Mouse (Mus musculus) left cerebral cortex, adult 8-10 months (tissue): ENCODE results near the gene Efna5. TPM values are rescaled to one million over a fixed set of nuclear protein-coding genes. Genes with fewer than 3 reads are reported as not detected.

Experiments
- DNase-seq, 2 experiments: peaks; one replicate each; pipeline ENCODE4 v3.0.0; 2022; ENCODE audit warnings: low spot score in 2 of 2
- total RNA-seq, 4 experiments: library from RNA; stranded (reverse); gene quantifications; 2 replicates each; pipeline ENCODE4 v1.2.4; 2022

The Efna5 gene
- total RNA-seq, 4 experiments from 2014 or later = 31.4 to 41.2 (median 36.0) TPM

- DNase-seq = no peak
Measured at GRCm38 (mm10) chr17:62857275-62857674, 23.8 kb downstream of the Efna5 start.

DNA sequence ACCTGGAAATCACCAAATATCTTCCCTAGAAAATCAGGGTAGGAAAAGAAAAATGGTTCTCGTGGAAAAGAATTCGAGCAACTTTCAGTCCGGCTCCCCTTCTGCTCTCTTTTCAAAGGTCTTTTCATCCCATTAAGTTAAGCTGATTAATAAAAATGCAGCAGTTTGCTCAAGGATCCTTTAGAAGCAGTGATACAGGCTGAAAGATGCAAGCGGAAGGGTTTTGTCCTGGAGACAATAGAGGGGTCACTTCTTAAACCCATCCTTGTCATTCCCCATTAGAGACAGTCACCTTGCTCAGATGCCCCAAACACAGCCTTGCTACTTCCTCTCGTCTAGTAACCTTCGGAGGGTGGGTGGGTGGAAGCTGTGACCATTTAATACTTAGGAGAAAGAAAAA is 27.4 kb downstream of the Efna5 start:
- no peak for DNase-seq

DNA sequence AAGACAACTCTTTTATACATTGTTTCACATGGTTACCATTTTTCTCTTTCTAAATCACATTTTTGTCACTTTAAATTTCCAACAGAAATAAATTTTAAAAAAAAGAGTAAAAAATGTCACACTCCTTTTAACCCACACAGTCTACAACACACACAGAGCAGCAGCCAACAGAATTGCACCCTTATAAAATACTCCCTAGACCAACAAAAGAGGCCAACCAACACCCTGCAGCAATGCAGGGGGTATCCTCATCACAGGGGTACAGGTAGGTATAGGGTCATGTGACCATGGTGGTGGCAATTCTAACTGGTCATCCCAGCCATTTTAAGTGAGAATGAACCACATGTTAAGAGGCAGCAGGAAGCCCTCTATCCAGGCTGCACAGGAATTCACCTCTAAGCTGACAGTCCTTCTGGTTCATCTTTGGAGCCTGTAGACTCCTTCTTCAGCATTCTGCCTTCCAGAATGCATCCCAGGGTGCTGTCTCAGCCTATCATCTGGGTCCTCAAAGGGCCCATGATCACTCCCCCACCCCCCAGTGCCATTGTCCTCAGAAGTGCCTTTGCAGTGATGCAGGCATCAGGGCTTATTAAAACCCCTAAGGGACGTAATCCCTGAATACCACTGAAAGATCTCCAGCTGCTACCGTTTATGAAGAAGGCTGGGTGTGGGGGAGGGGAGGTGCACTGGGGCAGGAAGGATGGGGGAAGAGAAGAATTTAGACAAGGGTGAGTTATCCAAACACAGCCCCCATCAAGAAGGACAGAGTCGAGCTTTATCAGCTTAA is 28.1 kb downstream of the Efna5 start:
- no peak for DNase-seq

GRCm38 (mm10) chr17:62851268-62851667 is 29.8 kb downstream of the Efna5 start:
- DNase-seq = no peak

DNA sequence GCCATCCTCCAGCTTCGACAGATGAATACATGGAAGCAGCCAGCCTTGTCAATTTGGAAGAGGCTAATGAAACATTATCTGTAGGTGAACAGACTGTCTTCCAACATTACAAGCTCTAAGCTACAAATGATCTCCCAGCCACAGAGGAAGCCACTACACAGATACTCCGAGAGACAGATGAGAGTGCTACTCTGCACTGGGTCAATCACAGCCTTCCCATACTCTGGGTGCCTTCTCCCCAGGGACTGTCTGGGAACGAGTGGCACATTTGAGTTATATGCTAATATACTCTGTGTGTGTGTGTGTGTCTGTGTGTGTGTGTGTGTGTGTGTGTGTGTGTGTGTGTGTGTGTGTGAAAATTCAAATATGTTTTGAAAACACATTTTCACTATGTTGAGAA is 30.5 kb downstream of the Efna5 start:
- no peak for DNase-seq

- no peak for DNase-seq
Measured at GRCm38 (mm10) chr17:62849676-62850075, 31.4 kb downstream of the Efna5 start.

DNA sequence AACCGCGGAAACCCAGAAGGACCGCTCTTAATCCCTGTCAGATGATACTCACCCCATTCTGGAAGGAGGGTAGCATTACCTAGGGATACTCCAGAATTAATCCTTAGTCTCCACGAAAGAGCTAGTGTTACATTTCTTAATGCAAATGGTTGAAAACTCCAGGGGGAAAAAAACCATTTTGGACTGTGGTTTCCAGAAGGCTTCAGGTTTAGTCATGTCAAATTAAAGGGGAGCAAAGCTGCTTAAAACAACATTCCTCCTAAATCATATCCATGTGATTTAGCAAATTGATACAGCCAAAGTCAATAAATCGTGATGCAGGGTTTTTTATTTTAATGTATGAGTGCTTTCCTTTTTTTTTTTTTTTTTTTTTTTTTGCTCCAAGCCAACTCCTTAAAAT is 35.5 kb downstream of the Efna5 start:
- DNase-seq = no peak

DNA sequence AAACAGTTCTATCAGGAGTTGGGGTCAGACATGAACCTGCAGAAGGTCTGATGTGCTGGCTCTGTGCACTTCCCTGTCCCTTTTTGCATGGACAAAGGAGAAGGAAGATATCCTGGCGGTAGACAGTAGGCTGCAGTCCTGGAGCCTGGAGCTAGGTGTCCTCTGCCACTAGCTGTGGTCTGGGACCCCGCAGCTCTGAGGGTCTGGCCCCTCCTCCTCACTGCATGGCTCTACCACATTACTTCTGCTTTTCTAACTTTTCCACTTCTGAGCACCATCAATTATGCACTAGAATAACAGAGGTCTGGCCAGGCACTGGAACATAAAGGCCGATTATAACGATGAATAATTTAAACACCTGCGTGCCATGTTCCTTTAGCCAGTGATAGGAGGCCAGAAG is 36.8 kb downstream of the Efna5 start:
- no peak for DNase-seq

DNA sequence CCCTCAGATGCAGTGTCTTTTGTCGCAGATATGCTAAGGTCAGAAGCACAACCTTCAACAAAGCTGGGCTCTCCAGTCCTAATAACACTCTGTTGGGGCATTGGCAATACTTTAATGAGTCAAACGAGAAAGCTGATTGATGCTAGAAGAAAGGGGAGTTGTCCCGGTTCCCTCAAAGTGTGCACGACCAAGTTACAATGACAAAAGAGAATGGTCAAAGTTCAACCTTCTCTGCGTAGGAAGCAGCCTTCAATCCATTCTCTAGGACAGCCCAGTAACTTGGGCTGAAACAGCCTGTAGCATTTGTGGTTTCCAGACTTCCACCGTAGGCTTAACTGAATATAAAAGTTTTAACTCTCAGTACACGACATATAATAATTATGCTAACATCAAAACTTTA is 43.8 kb downstream of the Efna5 start:
- DNase-seq = no peak

- DNase-seq = no peak
Measured at GRCm38 (mm10) chr17:62836598-62837106, 44.5 kb downstream of the Efna5 start.

GRCm38 (mm10) chr17:62832550-62833127 is 48.5 kb downstream of the Efna5 start:
- DNase-seq = no peak

GRCm38 (mm10) chr17:62827549-62827948 is 53.6 kb downstream of the Efna5 start:
- no peak for DNase-seq

DNA sequence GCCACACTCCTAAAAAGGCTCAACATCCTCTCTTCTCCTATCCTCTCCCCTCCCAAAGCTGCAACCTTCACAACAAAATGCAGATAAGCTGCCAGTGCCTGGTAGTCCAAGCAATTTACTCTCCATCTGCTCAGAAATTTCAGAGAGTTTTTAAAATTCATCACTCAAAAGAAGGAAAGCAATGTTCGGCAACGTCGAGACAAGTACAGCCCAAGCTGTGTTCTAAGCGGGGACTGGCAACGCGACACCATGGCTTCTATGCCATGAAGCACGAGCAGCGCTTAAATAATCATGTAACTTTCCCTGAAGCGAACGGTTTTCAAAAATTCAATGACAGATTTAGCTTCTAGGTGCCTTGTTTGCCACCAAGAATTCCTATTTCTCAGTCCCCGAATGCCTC is 59.9 kb downstream of the Efna5 start:
- no peak for DNase-seq

DNA sequence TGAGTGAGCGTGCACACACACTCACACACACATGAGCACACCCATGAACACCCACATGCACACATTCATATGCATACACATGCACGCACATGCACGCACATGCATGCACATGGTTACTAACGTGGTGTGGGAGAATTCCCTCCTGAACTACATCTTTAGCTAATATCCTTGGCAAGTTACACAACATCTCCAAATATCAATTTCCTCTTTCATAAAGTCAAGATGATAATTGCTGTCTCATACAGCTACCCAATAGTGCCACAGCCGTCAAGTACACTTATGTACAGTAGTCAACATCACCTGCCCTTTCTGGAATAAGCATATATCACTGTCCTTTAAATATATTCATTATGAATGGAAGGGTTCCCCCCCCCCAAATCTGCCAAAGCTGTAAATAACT is 61.2 kb downstream of the Efna5 start:
- DNase-seq = no peak

DNA sequence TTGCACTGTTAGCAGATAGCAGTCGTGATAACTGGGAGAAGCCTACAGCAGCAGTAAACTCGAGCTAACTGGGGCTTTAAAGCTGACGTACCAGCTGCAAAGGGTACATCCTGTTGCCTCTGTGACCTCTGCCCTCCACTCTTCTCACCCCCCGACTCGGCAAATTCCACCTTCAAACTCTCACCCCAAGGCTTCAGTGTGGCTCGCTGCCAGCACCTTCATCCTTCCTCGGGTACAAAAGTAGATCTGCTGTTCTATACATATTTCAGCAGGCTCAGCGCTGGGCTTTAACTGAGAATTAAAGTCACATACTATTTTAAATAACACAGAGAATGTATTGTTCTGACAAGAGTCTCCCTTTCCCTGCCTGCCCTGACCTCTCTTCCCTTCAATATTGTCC is 62.3 kb downstream of the Efna5 start:
- no peak for DNase-seq

DNA sequence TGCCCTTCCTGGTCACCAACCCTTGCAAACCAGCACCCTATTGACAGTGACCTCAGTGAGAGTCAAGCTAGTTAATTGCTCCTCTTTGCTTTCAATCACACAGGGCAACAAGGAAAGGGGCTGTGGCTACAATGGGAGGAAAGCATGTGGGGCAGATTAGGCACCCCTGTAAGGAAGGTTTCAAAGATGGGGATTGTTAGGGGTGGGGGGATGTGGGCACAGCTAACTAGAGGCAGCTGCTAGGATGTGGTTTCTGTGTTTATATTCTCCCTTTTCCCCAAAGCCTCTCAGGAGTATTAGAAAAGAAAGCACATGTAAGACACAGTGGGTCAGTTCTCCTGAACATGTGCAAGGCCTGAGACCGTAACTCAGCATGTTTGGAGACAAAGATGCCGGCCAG is 62.8 kb downstream of the Efna5 start:
- no peak for DNase-seq

- no peak for DNase-seq
Measured at GRCm38 (mm10) chr17:62816879-62817278, 64.2 kb downstream of the Efna5 start.

- DNase-seq = no peak
Measured at GRCm38 (mm10) chr17:62813461-62813860, 67.7 kb downstream of the Efna5 start.

DNA sequence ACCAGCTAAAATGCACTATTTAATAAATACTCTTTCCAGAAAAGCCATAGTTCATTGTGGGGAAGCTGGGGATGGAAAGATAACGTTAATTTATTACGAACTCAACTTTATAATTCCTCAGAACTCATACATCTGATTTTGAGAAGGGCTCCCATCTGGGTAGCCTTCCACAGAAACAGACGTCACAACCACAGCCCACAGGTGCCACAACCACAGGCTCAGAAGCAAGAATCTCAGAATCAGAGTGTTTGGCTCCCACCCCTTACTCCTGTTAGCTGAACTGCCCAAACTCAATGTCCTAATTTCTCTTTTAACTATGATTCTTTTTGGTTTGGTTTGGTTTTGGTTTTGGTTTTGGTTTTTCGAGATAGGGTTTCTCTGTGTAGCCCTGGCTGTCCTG is 73.2 kb downstream of the Efna5 start:
- DNase-seq = no peak

- DNase-seq = no peak
Measured at GRCm38 (mm10) chr17:62806646-62807045, 74.5 kb downstream of the Efna5 start.

DNA sequence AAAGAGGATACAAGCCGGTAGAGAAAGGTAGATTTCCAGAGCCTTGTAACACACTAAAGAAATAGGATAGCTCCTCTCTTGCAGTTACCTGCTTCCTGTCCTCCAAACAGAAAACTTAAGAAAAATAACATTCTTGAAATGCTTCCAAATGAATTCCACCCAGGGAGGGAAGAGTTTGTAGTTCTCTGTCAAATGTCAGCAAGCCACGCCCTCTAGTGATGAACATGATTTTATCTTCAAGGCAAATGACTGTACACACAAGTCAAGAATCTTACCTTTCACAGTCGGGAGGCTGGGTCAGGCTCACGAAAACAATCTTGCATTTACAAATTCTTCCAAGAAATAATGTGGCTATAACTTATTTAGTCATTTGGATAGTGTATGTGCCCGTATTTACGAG is 78.4 kb downstream of the Efna5 start:
- no peak for DNase-seq

DNA sequence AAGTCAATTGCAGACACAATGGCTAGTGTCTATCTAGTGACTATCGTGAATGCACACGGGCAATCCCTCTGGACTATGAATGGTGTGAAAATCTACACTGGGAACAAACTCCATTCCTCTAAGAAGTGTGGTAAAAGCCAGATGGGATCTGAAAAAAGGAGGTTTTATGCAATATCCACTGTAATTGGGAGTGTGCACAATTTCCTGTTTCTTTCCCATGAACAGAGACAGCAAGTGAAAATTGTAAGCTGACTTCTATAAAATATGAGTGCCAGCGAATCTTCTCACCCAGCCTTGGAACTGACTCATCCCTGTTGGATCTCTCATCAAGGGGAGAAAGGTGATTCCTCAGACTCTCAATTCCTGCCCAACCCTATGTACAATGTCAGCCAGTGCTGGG is 83.8 kb downstream of the Efna5 start:
- DNase-seq = no peak
